ENCODE assay signal across 29 mouse cellular contexts in the genomic region with DNA sequence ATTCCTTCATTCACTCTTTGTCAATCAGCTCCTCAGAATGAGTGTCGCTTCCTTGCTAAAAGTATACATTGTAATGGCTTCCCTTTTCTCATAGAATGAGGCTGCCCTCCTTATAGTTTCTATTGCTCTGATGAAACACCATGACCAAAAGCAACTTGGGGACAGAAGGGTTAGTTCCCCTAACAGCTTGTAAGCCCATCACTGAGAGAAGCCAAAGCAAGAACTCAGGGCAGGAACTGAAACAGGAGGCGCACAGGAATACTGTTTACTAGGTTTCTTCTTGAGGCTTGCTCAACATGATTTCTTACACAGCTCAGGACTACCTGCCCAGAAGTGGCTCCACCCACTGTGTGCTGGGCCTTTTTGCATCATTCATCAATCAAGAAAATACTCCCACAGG.
DNase-seq lines count a peak whose midpoint lies in the region; ATAC-seq lines count a peak whose summit lies in the region.
"Had no signal": no experiment of that assay in that cellular context is flagged by ENCODE, and none has a peak within 500 bp of the region (broad histone marks: within the 10 kb centered on the region; RNA-seq: fewer than 3 reads in every experiment).

No protein-coding gene starts in this region.

- no peaks in the 10 kb centered on the region for H3K36me3 ChIP-seq in heart, embryonic 10.5 days
- H3K36me3 ChIP-seq: embryonic facial prominence, embryonic 13.5 days; embryonic facial prominence, embryonic 15.5 days; forebrain, embryonic 10.5 days; forebrain, embryonic 12.5 days; G1E had no signal

- no peaks in the 10 kb centered on the region for H3K9me3 ChIP-seq in heart, embryonic 10.5 days
- H3K9me3 ChIP-seq: embryonic facial prominence, embryonic 13.5 days; embryonic facial prominence, embryonic 15.5 days; forebrain, embryonic 10.5 days; forebrain, embryonic 12.5 days; G1E had no signal

- no peak overlapping the region for H3K27ac ChIP-seq in heart, embryonic 10.5 days
- H3K27ac ChIP-seq: embryonic facial prominence, embryonic 13.5 days; embryonic facial prominence, embryonic 15.5 days; forebrain, embryonic 10.5 days; forebrain, embryonic 12.5 days had no signal

- peaks cover 9% of the 10 kb centered on the region; the same call in 1 of the 2 replicates for H3K4me1 ChIP-seq in heart, embryonic 10.5 days

- no peak overlapping the region for H3K4me3 ChIP-seq in heart, embryonic 10.5 days
- H3K4me3 ChIP-seq: embryonic facial prominence, embryonic 13.5 days; embryonic facial prominence, embryonic 15.5 days; erythroblast, embryonic 14.5 days; forebrain, embryonic 10.5 days; forebrain, embryonic 12.5 days had no signal

- 91% methylated on average over 2 of the region's 2 CpGs for WGBS in heart, embryonic 10.5 days

- DNase-seq in heart, adult 11 months, result peak; percentile 25
- DNase-seq in heart, embryonic 10.5 days (ENCODE audit: low spot score), result no peak
- DNase-seq in monocyte, adult 2 months (ENCODE audit: low read depth in 1 of 2, low spot score in 2 of 2), result peak; percentile 17 to 27
- no peak for DNase-seq in gastrocnemius, postnatal 4 days (ENCODE audit: low spot score in 2 of 2)
- no peak for DNase-seq in thymus, postnatal 36 days
- no peak for DNase-seq in ovary, postnatal 36 days (ENCODE audit: low spot score)
- DNase-seq: adrenal gland, adult 8-10 months; adrenal gland, postnatal 14 days; adrenal gland, postnatal 36 days; B cell, adult 2 months; cerebellum, adult 11-12 months; cerebellum, adult 2 months; cerebellum, adult 9-10 months; cerebellum, postnatal 10 days; cerebellum, postnatal 25 days; embryo, embryonic 11 days had no signal

- H3K27me3 ChIP-seq in heart, embryonic 10.5 days (ENCODE audit: insufficient read depth, poor library complexity, severe bottlenecking), result no peaks in the 10 kb centered on the region
- H3K27me3 ChIP-seq: CH12.LX; embryonic facial prominence, embryonic 13.5 days; embryonic facial prominence, embryonic 15.5 days; forebrain, embryonic 12.5 days; Patski had no signal

- ATAC-seq in common myeloid progenitor, adult 5-6 weeks (replicated peaks; ENCODE audit: low read depth, poor library complexity, severe bottlenecking), result peak; percentile 65
- peak; percentile 91 for ATAC-seq in megakaryocyte, adult 5-6 weeks (ENCODE audit: poor library complexity, severe bottlenecking)
- ATAC-seq: activated CD4-positive, CD25-positive, alpha-beta regulatory T cell, adult 4 months; CD4-positive, CD25-positive, alpha-beta regulatory T cell, adult 4 months; forebrain, embryonic 14.5 days; Patski had no signal

Comparison
In these comparisons a context has a peak if more than half of its experiments do, and no peak if none do; other contexts are left out.
1. DNase-seq: peak in heart, adult 11 months (single experiment) and monocyte, adult 2 months (2 of 2); none in heart, embryonic 10.5 days (single experiment), gastrocnemius, postnatal 4 days (0 of 2), thymus, postnatal 36 days (0 of 2) and ovary, postnatal 36 days (single experiment).